Mouse (Mus musculus): Measurements from ENCODE around the gene Gm10681. TPM values are rescaled to one million over a fixed set of nuclear protein-coding genes. Genes with fewer than 3 reads are reported as not detected.
"Not testable (repeated sequence)": the region's sequence is repeated elsewhere in the genome, so short reads cannot be mapped to it uniquely, and the experiment has no call there.

Gm10681 gene
- polyA plus RNA-seq, 1 experiment from 2014 or later = not detected

DNA sequence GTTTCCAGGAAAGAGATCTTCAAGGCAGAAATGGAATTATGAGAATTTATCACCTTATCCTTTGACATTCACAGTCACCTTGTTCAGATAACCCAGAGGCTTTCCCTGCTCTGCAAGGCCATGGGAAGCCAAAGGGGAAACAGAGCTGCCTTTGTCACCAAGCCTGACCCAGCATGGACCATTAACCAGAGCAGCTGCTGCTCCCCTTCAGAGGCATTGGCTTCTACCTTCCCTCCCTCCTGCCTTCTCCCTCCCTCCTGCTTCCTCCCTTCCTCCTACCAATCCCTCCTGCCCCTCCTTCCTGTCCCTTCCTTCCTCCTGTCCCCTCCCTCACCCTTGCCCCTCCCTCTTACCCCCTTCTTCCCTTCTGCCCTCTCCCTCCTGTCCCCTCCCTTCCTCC is 41.0 kb downstream of the Gm10681 start:
- ATAC-seq; H3K4me3 ChIP-seq (ENCODE audit: low read length); H3K27me3 ChIP-seq (replicated peaks; ENCODE audit: control insufficient read depth, insufficient read depth, low read length); H3K27ac ChIP-seq (ENCODE audit: low read depth, low read length); H3K36me3 ChIP-seq (ENCODE audit: control insufficient read depth, insufficient read depth, low read length); H3K4me1 ChIP-seq (ENCODE audit: control insufficient read depth, insufficient read depth, low read depth, low read length); H3K4me2 ChIP-seq (ENCODE audit: low read length); H3K9ac ChIP-seq (ENCODE audit: low read depth, low read length); H3K9me3 ChIP-seq (ENCODE audit: control insufficient read depth, low read length): not testable (repeated sequence)

DNA sequence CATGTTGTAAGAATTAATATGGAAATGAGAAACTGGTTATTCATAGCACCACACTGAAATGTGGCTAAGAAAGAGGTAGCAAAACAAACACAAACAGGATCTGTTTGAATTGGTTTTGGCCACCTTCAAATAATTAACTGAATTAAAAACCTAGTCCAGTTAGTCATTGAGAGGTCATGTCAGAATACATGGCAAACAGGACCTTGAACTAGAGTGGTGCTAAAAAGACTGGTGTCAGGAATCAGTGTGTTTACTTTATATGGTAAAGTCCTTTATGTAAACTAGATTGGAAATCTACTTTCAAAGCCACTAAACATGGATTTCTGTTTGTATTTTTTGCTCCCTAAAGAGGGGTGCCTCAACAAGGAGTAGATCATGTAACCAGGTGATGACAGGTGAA is 63.6 kb downstream of the Gm10681 start:
- not testable (repeated sequence) for H3K4me2 ChIP-seq (ENCODE audit: low read length); H3K27ac ChIP-seq (ENCODE audit: low read depth, low read length); H3K9ac ChIP-seq (ENCODE audit: low read depth, low read length); ATAC-seq; H3K4me1 ChIP-seq (ENCODE audit: control insufficient read depth, insufficient read depth, low read depth, low read length); H3K27me3 ChIP-seq (replicated peaks; ENCODE audit: control insufficient read depth, insufficient read depth, low read length); H3K36me3 ChIP-seq (ENCODE audit: control insufficient read depth, insufficient read depth, low read length); H3K4me3 ChIP-seq (ENCODE audit: low read length); H3K9me3 ChIP-seq (ENCODE audit: control insufficient read depth, low read length)

DNA sequence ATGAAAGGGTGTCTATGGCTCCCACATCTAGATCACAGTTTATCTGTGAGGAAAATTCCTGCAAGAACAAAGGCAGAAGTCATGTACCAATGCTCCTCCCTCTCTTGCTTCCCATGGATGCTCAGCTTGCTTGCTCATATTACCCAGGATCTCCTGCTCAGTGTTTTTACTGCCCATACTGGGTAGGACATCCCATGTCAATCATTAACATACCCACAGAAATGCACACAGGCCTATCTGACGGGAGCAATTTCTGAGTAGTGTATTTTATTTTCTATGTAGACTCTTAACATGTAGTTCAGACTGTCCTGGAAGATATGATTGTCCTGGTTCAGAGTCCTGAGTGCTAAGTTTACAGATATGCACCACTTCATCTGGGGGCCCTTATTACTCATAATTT is 64.1 kb downstream of the Gm10681 start:
- not testable (repeated sequence) for H3K27ac ChIP-seq (ENCODE audit: low read depth, low read length); H3K9me3 ChIP-seq (ENCODE audit: control insufficient read depth, low read length); H3K4me3 ChIP-seq (ENCODE audit: low read length); H3K36me3 ChIP-seq (ENCODE audit: control insufficient read depth, insufficient read depth, low read length); H3K27me3 ChIP-seq (replicated peaks; ENCODE audit: control insufficient read depth, insufficient read depth, low read length); H3K4me1 ChIP-seq (ENCODE audit: control insufficient read depth, insufficient read depth, low read depth, low read length); H3K9ac ChIP-seq (ENCODE audit: low read depth, low read length); H3K4me2 ChIP-seq (ENCODE audit: low read length); ATAC-seq
- no CpG with 5 or more reads among the region's 1 CpGs for WGBS

DNA sequence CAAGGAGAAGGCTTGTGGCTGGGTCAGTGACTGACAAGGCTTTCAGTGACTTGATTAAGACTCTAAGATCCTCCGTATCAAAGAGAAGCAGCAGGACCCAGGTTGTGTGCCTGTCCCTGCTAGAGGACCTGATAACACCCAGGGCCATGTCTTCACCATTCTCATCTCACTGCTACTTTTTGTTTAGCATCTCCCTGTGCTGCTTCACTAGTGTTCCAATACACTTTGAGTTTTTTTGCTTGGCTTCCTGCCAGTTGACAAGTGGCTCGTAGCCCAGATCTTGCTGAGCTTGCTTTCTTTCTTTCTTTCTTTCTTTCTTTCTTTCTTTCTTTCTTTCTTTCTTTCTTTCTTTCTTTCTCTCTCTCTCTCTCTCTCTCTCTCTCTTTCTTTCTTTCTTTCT is 65.8 kb downstream of the Gm10681 start:
- not testable (repeated sequence) for H3K27ac ChIP-seq (ENCODE audit: low read depth, low read length); H3K9ac ChIP-seq (ENCODE audit: low read depth, low read length); H3K4me1 ChIP-seq (ENCODE audit: control insufficient read depth, insufficient read depth, low read depth, low read length); H3K27me3 ChIP-seq (replicated peaks; ENCODE audit: control insufficient read depth, insufficient read depth, low read length); ATAC-seq; H3K9me3 ChIP-seq (ENCODE audit: control insufficient read depth, low read length); H3K4me3 ChIP-seq (ENCODE audit: low read length); H3K4me2 ChIP-seq (ENCODE audit: low read length); H3K36me3 ChIP-seq (ENCODE audit: control insufficient read depth, insufficient read depth, low read length)
- 43% methylated on average over 1 of the region's 2 CpGs for WGBS

DNA sequence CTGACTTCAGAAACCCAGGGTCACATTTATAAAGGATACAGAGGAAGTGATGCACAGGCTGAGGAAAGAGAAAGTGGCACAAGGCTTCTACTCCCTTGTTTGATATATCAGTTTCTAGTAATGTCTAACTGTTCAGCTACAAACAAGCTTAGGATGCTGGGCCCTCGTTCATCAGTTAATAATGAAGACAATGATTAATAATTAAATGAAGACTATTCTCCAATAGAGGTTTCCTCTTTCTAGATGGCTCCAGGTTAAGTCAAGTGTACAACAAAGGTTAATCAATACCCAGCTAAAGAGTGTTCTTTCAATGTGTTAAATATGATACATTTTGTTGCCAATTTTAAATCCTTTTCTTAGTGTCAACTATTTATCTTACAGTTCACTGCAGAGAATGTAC is 78.2 kb downstream of the Gm10681 start, which contains the start of gene Hsd3b4:
Gene Hsd3b4, minus strand, starts transcription at position 101 of the 400 bp plus-strand sequence.
- H3K27me3 ChIP-seq (replicated peaks; ENCODE audit: control insufficient read depth, insufficient read depth, low read length); ATAC-seq; H3K4me2 ChIP-seq (ENCODE audit: low read length); H3K9ac ChIP-seq (ENCODE audit: low read depth, low read length); H3K9me3 ChIP-seq (ENCODE audit: control insufficient read depth, low read length); H3K4me1 ChIP-seq (ENCODE audit: control insufficient read depth, insufficient read depth, low read depth, low read length); H3K27ac ChIP-seq (ENCODE audit: low read depth, low read length); H3K4me3 ChIP-seq (ENCODE audit: low read length); H3K36me3 ChIP-seq (ENCODE audit: control insufficient read depth, insufficient read depth, low read length): not testable (repeated sequence)
- WGBS = no CpG with 5 or more reads among the region's 1 CpGs

DNA sequence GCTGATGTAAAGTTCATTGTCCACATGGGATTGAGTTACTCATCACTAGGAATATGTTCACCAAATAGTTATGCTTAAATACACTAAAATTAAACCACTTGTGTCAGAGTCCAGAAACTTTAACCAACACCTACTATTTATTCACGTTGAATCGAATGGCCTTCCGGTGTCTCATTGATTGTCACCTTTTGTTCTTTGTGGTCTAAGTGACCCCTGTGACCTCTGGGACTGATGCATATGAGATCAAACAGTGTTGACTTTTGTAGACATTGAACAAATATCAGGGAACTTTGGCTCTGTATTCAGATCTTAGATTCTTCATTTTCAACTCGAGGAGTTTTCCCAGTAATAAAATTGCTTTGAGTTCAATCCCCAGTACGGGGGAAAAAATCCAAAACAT is 81.4 kb downstream of the Gm10681 start:
- not testable (repeated sequence) for H3K27me3 ChIP-seq (replicated peaks; ENCODE audit: control insufficient read depth, insufficient read depth, low read length); H3K4me1 ChIP-seq (ENCODE audit: control insufficient read depth, insufficient read depth, low read depth, low read length); ATAC-seq; H3K27ac ChIP-seq (ENCODE audit: low read depth, low read length); H3K4me3 ChIP-seq (ENCODE audit: low read length); H3K4me2 ChIP-seq (ENCODE audit: low read length); H3K9ac ChIP-seq (ENCODE audit: low read depth, low read length); H3K9me3 ChIP-seq (ENCODE audit: control insufficient read depth, low read length); H3K36me3 ChIP-seq (ENCODE audit: control insufficient read depth, insufficient read depth, low read length)
- no CpG with 5 or more reads among the region's 5 CpGs for WGBS

Other genes with a start within 250 kb of the Gm10681 start
- 197 and 219 TPM in 2 replicates for gene Phgdh, start 248.8 kb downstream of the Gm10681 start, polyA plus RNA-seq (2015; fragmentation: Nextera tagmentation; extraction: Ambion mirVana)
- 14.4 and 15.1 TPM in 2 replicates for gene Zfp697, start 206.3 kb downstream of the Gm10681 start, polyA plus RNA-seq (2015; fragmentation: Nextera tagmentation; extraction: Ambion mirVana)
- 0.19 TPM in 1 of 2 replicates, not detected in the other for gene Gm4450, start 131.7 kb downstream of the Gm10681 start, polyA plus RNA-seq (2015; fragmentation: Nextera tagmentation; extraction: Ambion mirVana)
- gene Hsd3b4, start 78.3 kb downstream of the Gm10681 start, polyA plus RNA-seq (2015; fragmentation: Nextera tagmentation; extraction: Ambion mirVana) = not detected in 2 replicates
- gene Hsd3b5, start 41.4 kb upstream of the Gm10681 start, polyA plus RNA-seq (2015; fragmentation: Nextera tagmentation; extraction: Ambion mirVana) = not detected in 2 replicates
- gene Hsd3b2, start 135.7 kb upstream of the Gm10681 start, polyA plus RNA-seq (2015; fragmentation: Nextera tagmentation; extraction: Ambion mirVana) = not detected in 2 replicates
- 0.30 and 0.40 TPM in 2 replicates for gene Hsd3b3, start 174.3 kb upstream of the Gm10681 start, polyA plus RNA-seq (2015; fragmentation: Nextera tagmentation; extraction: Ambion mirVana)
- 0.19 and 0.40 TPM in 2 replicates for gene Hsd3b6, start 225.6 kb upstream of the Gm10681 start, polyA plus RNA-seq (2015; fragmentation: Nextera tagmentation; extraction: Ambion mirVana)